Mouse (Mus musculus): Measurements from ENCODE around the gene Clcn3. TPM values are rescaled to one million over a fixed set of nuclear protein-coding genes. Genes with fewer than 3 reads are reported as not detected.
"Not testable (repeated sequence)": the region's sequence is repeated elsewhere in the genome, so short reads cannot be mapped to it uniquely, and the experiment has no call there.

Clcn3 gene
- 16.8 and 20.7 TPM in 2 replicates for polyA plus RNA-seq (2015; fragmentation: Nextera tagmentation; extraction: Ambion mirVana)

- Histone ChIP-seq H3K4me1 (peaks cover 10% of the 10 kb centered on the region), H3K9me3 (no peaks in the 10 kb centered on the region), H3K27me3 (peaks cover 6% of the 10 kb centered on the region), H3K27ac (peak within 1 kb of the TSS; percentile 83), H3K4me2 (peak within 1 kb of the TSS; percentile 77), H3K36me3 (no peaks in the 10 kb centered on the region), H3K9ac (peak within 1 kb of the TSS; percentile 69), H3K4me3 (peak within 1 kb of the TSS; percentile 84)
- WGBS, result under 1% methylated on average over 101 of the region's 101 CpGs
- ATAC-seq (ENCODE audit: borderline replicate concordance, extremely low read depth, low FRiP score, low TSS enrichment), result peak; percentile 100
Observed at GRCm38 (mm10) chr8:60982701-60983687, at the start of gene Clcn3. Clcn3 (minus strand) TSS chr8:60983300.

GRCm38 (mm10) chr8:60996468-60996867 lies 13.4 kb upstream of the Clcn3 start:
- 70% methylated on average over 3 of the region's 3 CpGs for WGBS
- Histone ChIP-seq H3K9me3 (no peaks in the 10 kb centered on the region), H3K27ac (no peak overlapping the region), H3K27me3 (no peaks in the 10 kb centered on the region), H3K4me2 (no peak overlapping the region), H3K4me1 (peaks cover 6% of the 10 kb centered on the region), H3K9ac (no peak overlapping the region), H3K36me3 (no peaks in the 10 kb centered on the region), H3K4me3 (no peak overlapping the region)
- ATAC-seq (ENCODE audit: borderline replicate concordance, extremely low read depth, low FRiP score, low TSS enrichment), result no peak

- no peaks in the 10 kb centered on the region for H3K27me3 ChIP-seq
- peak overlapping the region; percentile 94 for H3K27ac ChIP-seq
- 1% methylated on average over 12 of the region's 12 CpGs for WGBS
- H3K9ac ChIP-seq, result peak overlapping the region; percentile 59
- no peaks in the 10 kb centered on the region for H3K9me3 ChIP-seq
- peaks cover 6% of the 10 kb centered on the region for H3K4me1 ChIP-seq
- H3K4me2 ChIP-seq, result peak overlapping the region; percentile 78
- peak overlapping the region; percentile 70 for H3K4me3 ChIP-seq
- ATAC-seq (ENCODE audit: borderline replicate concordance, extremely low read depth, low FRiP score, low TSS enrichment), result no peak; the same call in 1 of the 2 replicates
- no peaks in the 10 kb centered on the region for H3K36me3 ChIP-seq
Observed at GRCm38 (mm10) chr8:60993639-60993986, 10.5 kb upstream of the Clcn3 start.

GRCm38 (mm10) chr8:60992910-60993638 lies 10.0 kb upstream of the Clcn3 start, which contains the start of gene Nek1:
Nek1 (plus strand) TSS chr8:60993195.
- WGBS, result under 1% methylated on average over 54 of the region's 57 CpGs

GRCm38 (mm10) chr8:60992561-60992909 lies 9.4 kb upstream of the Clcn3 start:
- peaks cover 6% of the 10 kb centered on the region for H3K4me1 ChIP-seq
- ATAC-seq (ENCODE audit: borderline replicate concordance, extremely low read depth, low FRiP score, low TSS enrichment), result peak; percentile 93
- H3K9ac ChIP-seq, result peak overlapping the region; percentile 52

More at GRCm38 (mm10) chr8:60992910-60993638, 10.0 kb upstream of the Clcn3 start, which contains the start of gene Nek1:
- H3K36me3 ChIP-seq, result no peaks in the 10 kb centered on the region
- H3K27ac ChIP-seq, result peak within 1 kb of the TSS; percentile 94
- ATAC-seq (ENCODE audit: borderline replicate concordance, extremely low read depth, low FRiP score, low TSS enrichment), result peak; percentile 97
- no peaks in the 10 kb centered on the region for H3K27me3 ChIP-seq
- peak within 1 kb of the TSS; percentile 70 for H3K4me3 ChIP-seq
- peak within 1 kb of the TSS; percentile 78 for H3K4me2 ChIP-seq
- H3K9ac ChIP-seq, result peak within 1 kb of the TSS; percentile 59
- peaks cover 6% of the 10 kb centered on the region for H3K4me1 ChIP-seq
- no peaks in the 10 kb centered on the region for H3K9me3 ChIP-seq

GRCm38 (mm10) chr8:60984260-60985010 lies 1.3 kb upstream of the Clcn3 start:
- H3K9me3 ChIP-seq; H3K4me1 ChIP-seq; H3K9ac ChIP-seq; ATAC-seq (ENCODE audit: borderline replicate concordance, extremely low read depth, low FRiP score, low TSS enrichment); H3K27me3 ChIP-seq; H3K36me3 ChIP-seq; H3K27ac ChIP-seq; H3K4me2 ChIP-seq; H3K4me3 ChIP-seq: not testable (repeated sequence)
- 87% methylated on average over 17 of the region's 17 CpGs for WGBS

More at GRCm38 (mm10) chr8:60992561-60992909, 9.4 kb upstream of the Clcn3 start:
- WGBS, result under 1% methylated on average over 16 of the region's 16 CpGs
- Histone ChIP-seq H3K4me2 (peak overlapping the region; percentile 62), H3K36me3 (no peaks in the 10 kb centered on the region), H3K27ac (peak overlapping the region; percentile 94), H3K27me3 (no peaks in the 10 kb centered on the region), H3K4me3 (peak overlapping the region; percentile 70), H3K9me3 (no peaks in the 10 kb centered on the region)

GRCm38 (mm10) chr8:60983688-60984079 lies 584 bp upstream of the Clcn3 start:
- H3K4me1 ChIP-seq, result peaks cover 10% of the 10 kb centered on the region
- WGBS, result 12% methylated on average over 9 of the region's 9 CpGs
- H3K36me3 ChIP-seq, result no peaks in the 10 kb centered on the region
- H3K9me3 ChIP-seq, result no peaks in the 10 kb centered on the region
- peak overlapping the region; percentile 84 for H3K4me3 ChIP-seq
- peak; percentile 59 for ATAC-seq (ENCODE audit: borderline replicate concordance, extremely low read depth, low FRiP score, low TSS enrichment)
- peak overlapping the region; percentile 77 for H3K4me2 ChIP-seq
- H3K27me3 ChIP-seq, result peaks cover 6% of the 10 kb centered on the region
- H3K27ac ChIP-seq, result peak overlapping the region; percentile 83
- H3K9ac ChIP-seq, result peak overlapping the region; percentile 14; the same call in 1 of the 2 replicates

GRCm38 (mm10) chr8:60981388-60981787 lies 1.7 kb downstream of the Clcn3 start:
- Histone ChIP-seq H3K4me1 (peaks cover 10% of the 10 kb centered on the region), H3K36me3 (no peaks in the 10 kb centered on the region), H3K4me3 (no peak overlapping the region; the same call in 1 of the 2 replicates), H3K9me3 (no peaks in the 10 kb centered on the region), H3K9ac (no peak overlapping the region), H3K27ac (no peak overlapping the region), H3K27me3 (peaks cover 6% of the 10 kb centered on the region), H3K4me2 (peak overlapping the region; percentile 77)
- ATAC-seq (ENCODE audit: borderline replicate concordance, extremely low read depth, low FRiP score, low TSS enrichment), result no peak
- WGBS, result 6% methylated on average over 1 of the region's 1 CpGs

GRCm38 (mm10) chr8:60978496-60978895 lies 4.6 kb downstream of the Clcn3 start:
- 75% methylated on average over 5 of the region's 5 CpGs for WGBS
- Histone ChIP-seq H3K27me3 (peaks cover 6% of the 10 kb centered on the region), H3K4me1 (peaks cover 5% of the 10 kb centered on the region; the same call in 1 of the 2 replicates), H3K4me3 (no peak overlapping the region), H3K4me2 (no peak overlapping the region), H3K36me3 (no peaks in the 10 kb centered on the region), H3K9me3 (no peaks in the 10 kb centered on the region), H3K9ac (no peak overlapping the region), H3K27ac (no peak overlapping the region)
- ATAC-seq (ENCODE audit: borderline replicate concordance, extremely low read depth, low FRiP score, low TSS enrichment), result no peak

- H3K27ac ChIP-seq, result no peak overlapping the region
- H3K27me3 ChIP-seq, result no peaks in the 10 kb centered on the region
- ATAC-seq (ENCODE audit: borderline replicate concordance, extremely low read depth, low FRiP score, low TSS enrichment), result no peak
- H3K36me3 ChIP-seq, result no peaks in the 10 kb centered on the region
- H3K9me3 ChIP-seq, result no peaks in the 10 kb centered on the region
- H3K4me1 ChIP-seq, result no peaks in the 10 kb centered on the region
- no peak overlapping the region for H3K9ac ChIP-seq
- H3K4me3 ChIP-seq, result no peak overlapping the region
- 82% methylated on average over 9 of the region's 9 CpGs for WGBS
- no peak overlapping the region for H3K4me2 ChIP-seq
Observed at GRCm38 (mm10) chr8:60976818-60977217, 6.3 kb downstream of the Clcn3 start.

GRCm38 (mm10) chr8:60974837-60975236 lies 8.3 kb downstream of the Clcn3 start:
- WGBS, result 78% methylated on average over 2 of the region's 2 CpGs
- ATAC-seq (ENCODE audit: borderline replicate concordance, extremely low read depth, low FRiP score, low TSS enrichment), result no peak
- Histone ChIP-seq H3K9me3 (no peaks in the 10 kb centered on the region), H3K36me3 (no peaks in the 10 kb centered on the region), H3K27ac (no peak overlapping the region), H3K9ac (no peak overlapping the region), H3K4me3 (no peak overlapping the region), H3K4me1 (no peaks in the 10 kb centered on the region), H3K27me3 (no peaks in the 10 kb centered on the region), H3K4me2 (no peak overlapping the region)

Measured in lung, embryonic 15.5 days (tissue).